ENCODE assay signal across 22 mouse cellular contexts in genomic region chr14:78491432-78491831, GRCm38 (mm10). TPM values are rescaled to one million over a fixed set of nuclear protein-coding genes. Genes with fewer than 3 reads are reported as not detected.
A peak's percentile ranks its signal among the peaks of the same experiment; 100 is the strongest.
DNase-seq lines count a peak whose midpoint lies in the region; ATAC-seq lines count a peak whose summit lies in the region.
"Had no signal": no experiment of that assay in that cellular context is flagged by ENCODE, and none has a peak within 500 bp of the region (broad histone marks: within the 10 kb centered on the region; RNA-seq: fewer than 3 reads in every experiment).

No protein-coding gene starts in this region.

- H3K27ac ChIP-seq in kidney, embryonic 15.5 days: no peak overlapping the region
- H3K27ac ChIP-seq: forebrain, embryonic 10.5 days; heart, adult 2 months; heart, embryonic 13.5 days; midbrain, embryonic 10.5 days had no signal

- H3K4me3 ChIP-seq in kidney, embryonic 15.5 days (replicated peaks): no peak overlapping the region
- H3K4me3 ChIP-seq: forebrain, embryonic 10.5 days; heart, adult 2 months; heart, embryonic 13.5 days; midbrain, embryonic 10.5 days; myocyte had no signal

- H3K27me3 ChIP-seq in kidney, embryonic 15.5 days: no peaks in the 10 kb centered on the region
- H3K27me3 ChIP-seq: heart, embryonic 13.5 days; Patski had no signal

- no peak for ATAC-seq in kidney, embryonic 15.5 days (replicated peaks; ENCODE audit: low FRiP score)
- ATAC-seq: lung, postnatal 0 days; midbrain, embryonic 16.5 days; Patski had no signal

- H3K9me3 ChIP-seq in kidney, embryonic 15.5 days (replicated peaks): no peaks in the 10 kb centered on the region
- H3K9me3 ChIP-seq: forebrain, embryonic 10.5 days; heart, embryonic 13.5 days; midbrain, embryonic 10.5 days had no signal

- H3K9ac ChIP-seq in kidney, embryonic 15.5 days: no peak overlapping the region
- H3K9ac ChIP-seq: heart, embryonic 13.5 days had no signal

- intact Hi-C loops in left cerebral cortex, postnatal 14 days (cut with DNase I): no loop called here

- DNase-seq in frontal cortex, postnatal 36 days (ENCODE audit: low spot score in 2 of 2): peak; percentile 60 to 83
- DNase-seq in frontal cortex, postnatal 10 days (ENCODE audit: low spot score in 2 of 2): no peak
- DNase-seq in right cerebral cortex, adult 2 months (ENCODE audit: low spot score in 2 of 2): peak; percentile 67 to 78
- no peak for DNase-seq in right cerebral cortex, postnatal 14 days
- DNase-seq in left cerebral cortex, postnatal 14 days (ENCODE audit: low spot score in 2 of 2): peak; percentile 64 to 75
- DNase-seq in telencephalon, adult 2 months (ENCODE audit: low read depth, low spot score): peak; percentile 87
- no peak for DNase-seq in spleen, postnatal 10 days (ENCODE audit: low spot score in 2 of 2)
- DNase-seq: adrenal gland, postnatal 36 days; cerebellum, adult 11-12 months; cerebellum, postnatal 14 days; gastrocnemius, postnatal 25 days; heart, adult 2 months; heart, postnatal 14 days; kidney, adult 11 months had no signal

- H3K36me3 ChIP-seq in kidney, embryonic 15.5 days: peaks cover 46% of the 10 kb centered on the region

- H3K4me2 ChIP-seq in kidney, embryonic 15.5 days: no peak overlapping the region
- H3K4me2 ChIP-seq: heart, embryonic 13.5 days had no signal

- H3K4me1 ChIP-seq in kidney, embryonic 15.5 days: no peaks in the 10 kb centered on the region
- H3K4me1 ChIP-seq: forebrain, embryonic 10.5 days; heart, embryonic 13.5 days; midbrain, embryonic 10.5 days had no signal

RNA-seq across cellular contexts. Expression of gene Akap11, which starts 45.2 kb away (rescaled TPM):
- 100 to 1,000 TPM; 156 to 163 TPM for total RNA-seq in left cerebral cortex, postnatal 14 days (2021)
- polyA plus RNA-seq in kidney, embryonic 15.5 days (2015; fragmentation: Nextera tagmentation; extraction: Ambion mirVana): 20.0 and 20.2 TPM in 2 replicates

Comparison
In these comparisons a context has a peak if more than half of its experiments do, and no peak if none do; other contexts are left out.
1. DNase-seq: peak in frontal cortex, postnatal 36 days (2 of 2), right cerebral cortex, adult 2 months (2 of 2), left cerebral cortex, postnatal 14 days (2 of 2) and telencephalon, adult 2 months (single experiment); none in frontal cortex, postnatal 10 days (0 of 2), right cerebral cortex, postnatal 14 days (single experiment) and spleen, postnatal 10 days (0 of 2).